Mouse (Mus musculus) E14TG2a.4 (cell line): ENCODE results near the gene Vcl.

Experiments used
- H3K27me3 ChIP-seq: 2 replicates; pipeline ENCODE4 v1.6.1; 2014; ENCODE audit warnings: low read length, control low read depth; ENCODE audit not compliant: insufficient read depth
- H3K36me3 ChIP-seq: 2 replicates; pipeline ENCODE4 v1.6.1; 2014; ENCODE audit warnings: low read length, control low read depth; ENCODE audit not compliant: insufficient read depth
- H3K4me1 ChIP-seq: replicated peaks from 2 replicates; pipeline ENCODE4 v1.6.1; 2014; ENCODE audit warnings: low read depth, low read length, control low read depth
- H3K4me3 ChIP-seq: replicated peaks from 2 replicates; pipeline ENCODE4 v1.5.1; 2014; ENCODE audit warnings: mild to moderate bottlenecking, low read length
- H3K9me3 ChIP-seq: 2 replicates; pipeline ENCODE4 v1.6.1; 2014; ENCODE audit warnings: low read length, control low read depth
- CTCF ChIP-seq: conservative IDR thresholded peaks from 2 replicates; pipeline ENCODE4 v1.5.1; 2014; ENCODE audit warnings: low read length
- NANOG ChIP-seq: IDR thresholded peaks from 2 replicates; pipeline ENCODE4 v1.6.1; 2014; ENCODE audit warnings: borderline replicate concordance, low read length, mixed read lengths
- POU5F1 ChIP-seq: IDR thresholded peaks from 2 replicates; pipeline ENCODE4 v1.6.1; 2014; ENCODE audit warnings: low read length, borderline replicate concordance

Vcl gene

DNA sequence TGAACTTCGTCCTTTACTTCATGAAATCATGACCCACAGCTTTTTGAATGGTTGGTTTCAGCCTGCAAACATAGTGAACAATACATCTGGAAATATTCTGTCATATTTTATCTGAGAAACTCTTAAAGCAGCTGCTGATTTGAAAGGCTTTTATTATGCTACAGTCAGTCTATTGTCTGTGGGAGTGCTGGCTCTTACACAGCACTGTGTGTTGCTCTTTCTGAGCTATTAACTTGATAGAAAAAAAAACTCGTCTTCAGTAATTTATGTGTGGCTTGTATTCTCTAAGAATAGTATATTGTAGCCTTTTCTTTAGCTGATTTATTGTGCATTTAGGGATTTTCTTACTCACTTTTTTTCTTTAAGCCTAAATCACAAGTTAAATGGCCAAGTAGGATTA is 35.1 kb downstream of the Vcl start:
- TF ChIP-seq CTCF (no peak), NANOG (no peak), POU5F1 (no peak)
- no peak overlapping the region for H3K4me3 ChIP-seq
- peaks cover 14% of the 10 kb centered on the region for H3K4me1 ChIP-seq
- H3K27me3 ChIP-seq, result no peaks in the 10 kb centered on the region
- H3K9me3 ChIP-seq, result no peaks in the 10 kb centered on the region
- H3K36me3 ChIP-seq, result peaks cover 4% of the 10 kb centered on the region; the same call in 1 of the 2 replicates

- TF ChIP-seq CTCF (no peak), POU5F1 (no peak; the same call in 1 of the 2 replicates), NANOG (no peak)
- no peak overlapping the region for H3K4me3 ChIP-seq
- H3K36me3 ChIP-seq, result peaks cover 8% of the 10 kb centered on the region; the same call in 1 of the 2 replicates
- H3K27me3 ChIP-seq, result no peaks in the 10 kb centered on the region
- H3K4me1 ChIP-seq, result peaks cover 17% of the 10 kb centered on the region
- no peaks in the 10 kb centered on the region for H3K9me3 ChIP-seq
Measured at GRCm38 (mm10) chr14:20966959-20967670, 37.9 kb downstream of the Vcl start.

GRCm38 (mm10) chr14:20969066-20969465 is 39.9 kb downstream of the Vcl start:
- peaks cover 11% of the 10 kb centered on the region; the same call in 1 of the 2 replicates for H3K36me3 ChIP-seq
- H3K4me1 ChIP-seq, result peaks cover 17% of the 10 kb centered on the region
- H3K4me3 ChIP-seq, result no peak overlapping the region
- H3K27me3 ChIP-seq, result no peaks in the 10 kb centered on the region
- no peaks in the 10 kb centered on the region for H3K9me3 ChIP-seq
- TF ChIP-seq CTCF (no peak), NANOG (no peak), POU5F1 (no peak)

GRCm38 (mm10) chr14:20970389-20970788 is 41.2 kb downstream of the Vcl start:
- no peak overlapping the region for H3K4me3 ChIP-seq
- H3K36me3 ChIP-seq, result peaks cover 11% of the 10 kb centered on the region; the same call in 1 of the 2 replicates
- H3K4me1 ChIP-seq, result peaks cover 17% of the 10 kb centered on the region
- no peaks in the 10 kb centered on the region for H3K9me3 ChIP-seq
- no peak for TF ChIP-seq POU5F1
- TF ChIP-seq NANOG, result no peak
- TF ChIP-seq CTCF, result no peak
- no peaks in the 10 kb centered on the region for H3K27me3 ChIP-seq

GRCm38 (mm10) chr14:20970927-20971326 is 41.7 kb downstream of the Vcl start:
- H3K4me3 ChIP-seq, result no peak overlapping the region
- no peaks in the 10 kb centered on the region for H3K27me3 ChIP-seq
- TF ChIP-seq POU5F1, result no peak
- H3K36me3 ChIP-seq, result peaks cover 11% of the 10 kb centered on the region; the same call in 1 of the 2 replicates
- H3K9me3 ChIP-seq, result no peaks in the 10 kb centered on the region
- peaks cover 17% of the 10 kb centered on the region for H3K4me1 ChIP-seq

DNA sequence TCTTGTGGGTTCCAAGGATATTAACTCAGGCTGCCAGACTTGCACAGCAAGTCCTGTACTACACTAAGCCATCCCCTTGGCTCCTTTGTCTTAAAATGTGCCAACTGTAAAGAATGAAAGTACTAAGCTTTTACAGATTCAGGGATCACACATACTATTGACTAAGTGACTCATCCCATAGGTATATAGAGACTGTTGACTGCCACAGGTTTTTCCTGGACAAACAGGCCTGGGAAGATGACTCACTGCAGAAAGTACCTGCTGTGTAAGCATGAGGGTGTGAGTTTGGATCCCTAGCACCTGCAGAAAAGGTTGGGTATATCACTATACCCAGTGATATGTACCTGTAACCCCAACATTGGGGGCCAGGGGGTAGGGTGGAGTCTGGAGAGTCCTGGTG is 44.6 kb downstream of the Vcl start:
- Histone ChIP-seq H3K9me3 (no peaks in the 10 kb centered on the region), H3K27me3 (no peaks in the 10 kb centered on the region), H3K4me1 (0 out of 2 replicates have a peak, but pooled peaks cover 6% of the 10 kb centered on the region), H3K4me3 (no peak overlapping the region), H3K36me3 (peaks cover 7% of the 10 kb centered on the region; the same call in 1 of the 2 replicates)
- no peak for TF ChIP-seq NANOG
- no peak for TF ChIP-seq POU5F1
- no peak for TF ChIP-seq CTCF

DNA sequence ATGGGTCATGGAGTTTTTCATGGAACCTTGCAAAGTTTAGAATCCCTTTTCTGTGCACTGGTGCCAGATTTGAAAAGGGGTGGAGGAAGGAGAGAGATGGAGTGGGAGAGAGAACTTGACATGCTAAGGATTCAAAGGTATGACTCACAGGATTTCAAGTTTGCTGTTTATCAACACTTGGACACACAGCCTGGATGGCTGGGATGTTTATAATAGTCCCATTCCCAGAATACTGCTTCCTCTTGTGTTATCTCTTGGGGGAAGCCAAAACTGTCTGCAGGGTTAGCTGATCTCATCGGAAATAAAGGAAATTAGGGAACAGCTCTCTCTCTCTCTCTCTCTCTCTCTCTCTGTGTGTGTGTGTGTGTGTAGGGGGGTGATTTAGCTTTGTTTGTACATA is 47.5 kb downstream of the Vcl start:
- H3K27me3 ChIP-seq, result no peaks in the 10 kb centered on the region
- no peak overlapping the region for H3K4me3 ChIP-seq
- no peaks in the 10 kb centered on the region for H3K9me3 ChIP-seq
- no peak for TF ChIP-seq CTCF
- 0 out of 2 replicates have a peak, but pooled peaks cover 3% of the 10 kb centered on the region for H3K36me3 ChIP-seq
- 0 out of 2 replicates have a peak, but pooled peaks cover 3% of the 10 kb centered on the region for H3K4me1 ChIP-seq

DNA sequence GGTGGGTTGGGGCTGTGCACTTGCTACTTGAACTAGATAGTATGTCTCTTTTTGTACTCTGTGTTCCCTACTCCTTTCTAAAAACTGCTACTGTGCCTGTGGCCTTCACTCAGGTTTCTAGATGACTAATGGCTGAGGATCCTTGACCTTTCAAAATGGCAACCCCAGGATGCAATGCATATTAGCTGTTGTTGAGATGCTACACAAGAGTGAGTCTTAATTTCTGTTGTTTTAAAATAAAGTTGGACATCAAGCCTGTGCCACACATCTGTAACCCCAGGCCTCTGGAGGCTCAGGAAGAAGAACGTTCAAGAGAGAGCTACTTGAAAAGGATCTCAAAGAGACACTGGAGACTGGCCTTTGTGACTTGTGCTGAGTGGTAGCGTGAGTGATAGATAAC is 48.5 kb downstream of the Vcl start:
- no peaks in the 10 kb centered on the region for H3K9me3 ChIP-seq
- H3K36me3 ChIP-seq, result peaks cover 7% of the 10 kb centered on the region
- no peak for TF ChIP-seq CTCF
- TF ChIP-seq POU5F1, result no peak
- TF ChIP-seq NANOG, result no peak
- H3K27me3 ChIP-seq, result no peaks in the 10 kb centered on the region
- H3K4me3 ChIP-seq, result no peak overlapping the region
- H3K4me1 ChIP-seq, result 0 out of 2 replicates have a peak, but pooled peaks cover 3% of the 10 kb centered on the region

DNA sequence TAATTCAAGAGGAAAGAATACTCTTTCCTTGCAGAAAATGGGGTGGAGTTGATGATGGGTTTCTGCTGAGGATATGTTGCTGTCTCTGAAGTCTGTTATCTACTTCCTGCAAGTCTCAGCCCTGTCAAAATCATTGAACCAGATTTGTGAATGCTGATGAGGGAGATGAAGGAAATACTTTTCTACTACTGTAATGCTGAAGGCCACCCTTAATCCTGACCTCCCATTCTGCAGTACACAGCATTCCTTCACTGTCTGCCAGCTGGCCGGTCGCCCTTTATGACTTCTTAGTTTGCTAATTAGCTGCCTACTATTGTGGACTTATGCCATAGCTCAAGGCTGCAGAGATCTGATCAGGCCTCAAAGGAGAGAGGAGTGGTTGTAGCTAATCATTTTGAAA is 54.6 kb downstream of the Vcl start:
- Histone ChIP-seq H3K4me3 (no peak overlapping the region), H3K9me3 (no peaks in the 10 kb centered on the region), H3K27me3 (no peaks in the 10 kb centered on the region), H3K36me3 (peaks cover 52% of the 10 kb centered on the region), H3K4me1 (no peaks in the 10 kb centered on the region)
- TF ChIP-seq POU5F1 (no peak), NANOG (no peak), CTCF (no peak)

- Histone ChIP-seq H3K27me3 (no peaks in the 10 kb centered on the region), H3K36me3 (peaks cover 52% of the 10 kb centered on the region), H3K4me3 (no peak overlapping the region), H3K9me3 (no peaks in the 10 kb centered on the region), H3K4me1 (no peaks in the 10 kb centered on the region)
- TF ChIP-seq NANOG, result no peak
- TF ChIP-seq CTCF, result no peak
- TF ChIP-seq POU5F1, result no peak
Measured at GRCm38 (mm10) chr14:20985482-20985881, 56.3 kb downstream of the Vcl start.
